Mouse (Mus musculus) forebrain, embryonic 10.5 days (tissue): ENCODE data around the gene Arl15. TPM values are rescaled to one million over a fixed set of nuclear protein-coding genes. Genes with fewer than 3 reads are reported as not detected.

ENCODE experiments used
- DNase-seq: peaks from one replicate; pipeline ENCODE4 v3.0.0-alpha.2; 2017; ENCODE audit warnings: low spot score; ENCODE audit errors: extremely low spot score
- H3K27ac ChIP-seq: fragments of 300-500 bp; sonication (generic); 2 replicates; pipeline ENCODE4 v1.5.1; 2016; ENCODE audit warnings: mild to moderate bottlenecking
- H3K27me3 ChIP-seq: fragments of 300-500 bp; sonication (generic); 2 replicates; pipeline ENCODE4 v1.6.1; 2016; ENCODE audit warnings: mild to moderate bottlenecking; ENCODE audit not compliant: poor library complexity, severe bottlenecking
- H3K36me3 ChIP-seq: fragments of 300-500 bp; sonication (generic); replicated peaks from 2 replicates; pipeline ENCODE4 v1.6.1; 2016; ENCODE audit warnings: mild to moderate bottlenecking, moderate library complexity
- H3K4me1 ChIP-seq: fragments of 300-500 bp; sonication (generic); 2 replicates; pipeline ENCODE4 v1.6.1; 2016
- H3K4me3 ChIP-seq: fragments of 300-500 bp; sonication (generic); 2 replicates; pipeline ENCODE4 v1.5.1; 2016; ENCODE audit warnings: mild to moderate bottlenecking, moderate library complexity
- H3K9me3 ChIP-seq: fragments of 300-500 bp; sonication (generic); 2 replicates; pipeline ENCODE4 v1.6.1; 2016; ENCODE audit warnings: mild to moderate bottlenecking, moderate library complexity
- WGBS: fragments of 180-500 bp; shearing (Covaris S2); methylation state at CpG from one replicate; pipeline ENCODE4 v1.1.7; 2016; 5-methylcytosine and 5-hydroxymethylcytosine counted together
- polyA plus RNA-seq: library from polyadenylated mRNA; unstranded; fragments of >200 nt; fragmentation: Nextera tagmentation; extraction: Ambion mirVana; gene quantifications from 2 replicates; pipeline ENCODE4 v1.2.1, GENCODE M21; 2016

The Arl15 gene
- polyA plus RNA-seq, 1 experiment from 2014 or later, result 11.6 TPM

DNA sequence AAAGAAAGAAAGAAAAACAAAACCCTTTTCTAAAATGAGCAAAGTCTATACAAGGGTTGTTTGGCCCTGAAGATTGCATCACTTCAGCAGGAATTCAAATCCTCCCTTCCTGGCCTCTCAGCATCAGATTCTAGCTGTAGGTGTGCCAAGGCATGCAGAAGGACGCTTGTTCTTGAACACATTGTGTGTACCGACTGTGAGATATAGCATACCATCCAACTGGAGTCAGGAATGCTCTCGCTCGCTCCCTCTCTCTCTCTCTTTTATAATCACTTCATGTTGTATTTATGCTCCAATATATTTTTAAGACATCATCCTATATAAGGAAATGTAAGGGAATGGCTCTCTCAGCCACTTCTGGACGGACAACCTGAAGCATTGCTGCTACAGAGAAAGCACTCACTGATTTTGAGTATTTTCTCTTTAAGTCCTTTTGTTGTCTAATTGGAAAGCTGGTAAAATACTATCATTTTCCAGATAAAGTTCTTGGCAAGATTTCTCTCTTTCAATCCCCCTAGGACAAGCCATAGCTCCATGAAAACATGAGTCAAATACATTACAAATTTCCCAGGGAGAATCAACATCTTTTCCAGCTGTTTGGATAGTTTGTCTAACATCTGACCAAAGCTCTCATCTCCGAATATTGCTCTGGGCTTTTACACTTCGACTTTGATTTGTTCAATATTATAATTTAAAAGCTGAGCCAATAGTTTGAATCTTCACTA is 300.0 kb downstream of the Arl15 start:
- 93% methylated on average over 7 of the region's 7 CpGs for WGBS
- Histone ChIP-seq H3K36me3 (no peaks in the 10 kb centered on the region), H3K9me3 (no peaks in the 10 kb centered on the region), H3K4me1 (peaks cover 8% of the 10 kb centered on the region), H3K4me3 (no peak overlapping the region), H3K27ac (no peak overlapping the region), H3K27me3 (no peaks in the 10 kb centered on the region)
- DNase-seq, result no peak

DNA sequence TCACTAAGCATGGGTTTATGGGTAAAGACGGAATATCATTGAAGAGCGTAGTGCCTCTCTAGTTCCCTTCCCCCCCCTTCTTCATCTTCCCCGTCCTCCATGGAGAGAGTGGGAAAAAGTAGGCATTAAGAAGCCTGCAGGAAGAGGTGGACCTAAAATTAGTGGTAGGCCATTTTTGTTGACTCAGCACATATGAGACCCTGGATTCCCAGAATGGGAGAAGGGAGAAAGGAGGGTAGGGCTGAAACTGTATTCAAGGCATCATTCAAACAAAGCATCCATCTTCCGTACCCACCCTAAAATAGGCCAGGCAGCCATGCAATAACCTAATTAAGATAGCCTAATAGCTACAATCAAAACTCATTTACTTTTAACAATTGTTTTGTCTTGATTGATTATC is 301.1 kb downstream of the Arl15 start:
- Histone ChIP-seq H3K36me3 (no peaks in the 10 kb centered on the region), H3K4me3 (no peak overlapping the region), H3K27me3 (no peaks in the 10 kb centered on the region), H3K27ac (no peak overlapping the region), H3K9me3 (no peaks in the 10 kb centered on the region), H3K4me1 (peaks cover 8% of the 10 kb centered on the region)
- DNase-seq, result no peak
- WGBS, result 96% methylated on average over 4 of the region's 4 CpGs

DNA sequence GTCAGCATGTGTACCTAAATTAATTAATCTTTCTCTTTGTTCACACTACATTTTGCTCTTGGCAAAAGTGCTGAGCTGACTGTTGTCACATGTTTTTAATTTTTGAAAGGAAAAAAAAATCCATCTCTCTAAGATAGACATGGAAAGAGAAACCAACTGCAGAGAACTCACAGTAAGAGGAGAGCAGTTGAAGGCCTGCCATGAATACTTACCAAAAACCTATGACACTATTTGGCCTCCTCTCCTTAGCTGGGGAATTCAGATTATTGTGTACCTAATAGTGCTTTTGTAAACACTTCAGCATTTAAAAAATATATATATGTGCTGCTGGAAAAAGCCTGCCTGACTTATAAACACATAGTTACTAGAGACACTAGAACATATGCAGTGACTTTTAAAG is 302.1 kb downstream of the Arl15 start:
- no peak for DNase-seq
- Histone ChIP-seq H3K27me3 (no peaks in the 10 kb centered on the region), H3K36me3 (no peaks in the 10 kb centered on the region), H3K9me3 (no peaks in the 10 kb centered on the region), H3K4me1 (peaks cover 8% of the 10 kb centered on the region), H3K4me3 (no peak overlapping the region), H3K27ac (no peak overlapping the region)

DNA sequence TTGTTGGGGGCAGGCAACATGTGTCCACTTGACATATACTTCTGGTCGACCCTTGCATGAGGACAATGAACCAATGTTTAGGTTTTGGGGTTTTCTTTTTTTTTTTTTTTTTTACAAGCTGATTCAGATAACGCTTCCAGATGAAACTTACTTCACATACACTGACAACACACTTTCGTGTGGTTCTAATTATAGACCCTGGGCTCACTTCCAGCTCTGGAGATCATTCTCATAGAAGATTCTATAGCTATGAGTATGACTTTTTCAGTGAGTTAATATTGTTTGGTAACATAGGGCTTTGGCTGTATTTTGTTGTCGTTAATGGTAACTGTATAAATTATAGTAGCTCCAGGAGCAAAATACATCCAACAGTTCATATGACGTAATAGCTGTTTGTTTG is 306.9 kb downstream of the Arl15 start:
- no peaks in the 10 kb centered on the region for H3K9me3 ChIP-seq
- no peaks in the 10 kb centered on the region for H3K4me1 ChIP-seq
- no peaks in the 10 kb centered on the region for H3K27me3 ChIP-seq
- H3K36me3 ChIP-seq, result 0 out of 2 replicates have a peak, but pooled peaks cover 7% of the 10 kb centered on the region
- no peak for DNase-seq
- no peak overlapping the region for H3K27ac ChIP-seq
- H3K4me3 ChIP-seq, result no peak overlapping the region
- WGBS, result 87% methylated on average over 5 of the region's 5 CpGs

DNA sequence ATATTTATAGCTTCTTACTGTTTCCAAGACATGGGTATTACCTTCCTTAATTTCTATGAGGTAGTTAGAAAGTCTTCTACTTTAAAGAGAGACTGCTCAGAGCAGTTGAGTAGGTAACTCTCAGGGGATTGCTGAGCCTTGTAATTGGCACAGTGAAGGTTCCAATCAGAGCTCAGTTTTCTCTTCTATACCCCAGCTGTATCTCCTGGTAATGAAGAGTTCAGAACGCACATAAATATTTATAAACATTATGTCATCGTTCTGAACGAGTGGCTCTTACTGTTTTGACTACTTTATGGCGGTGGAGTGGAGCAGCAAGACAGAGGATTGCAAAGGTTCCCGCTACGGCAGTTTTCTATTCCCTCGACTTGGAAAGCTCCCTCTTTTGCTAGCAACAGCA is 311.8 kb downstream of the Arl15 start:
- H3K27me3 ChIP-seq, result no peaks in the 10 kb centered on the region

DNA sequence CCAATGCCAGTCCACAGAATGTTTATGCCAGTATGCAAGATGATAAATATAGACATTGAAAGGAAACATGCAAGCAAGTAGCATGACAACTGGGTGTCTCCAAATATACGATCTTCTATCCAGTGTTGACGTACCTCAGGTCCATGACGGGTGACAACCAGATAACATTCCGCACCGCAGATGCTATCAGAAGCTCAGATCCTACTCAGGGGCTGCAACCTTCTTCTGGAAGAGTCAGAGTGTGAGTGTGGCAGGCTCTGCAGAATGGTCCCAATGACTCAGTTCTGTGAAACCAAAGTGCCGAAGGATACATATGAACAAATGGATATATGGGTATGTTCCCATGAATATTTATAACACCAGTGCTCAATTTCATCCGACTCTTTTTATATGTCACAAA is 313.2 kb downstream of the Arl15 start:
- Histone ChIP-seq H3K27me3 (no peaks in the 10 kb centered on the region), H3K4me1 (peaks cover 17% of the 10 kb centered on the region; the same call in 1 of the 2 replicates), H3K36me3 (0 out of 2 replicates have a peak, but pooled peaks cover 7% of the 10 kb centered on the region), H3K9me3 (no peaks in the 10 kb centered on the region), H3K4me3 (no peak overlapping the region), H3K27ac (no peak overlapping the region)
- DNase-seq, result no peak
- WGBS, result 97% methylated on average over 7 of the region's 7 CpGs

More for the DNA sequence above, 311.8 kb downstream of the Arl15 start:
- Histone ChIP-seq H3K27ac (no peak overlapping the region), H3K4me1 (peaks cover 17% of the 10 kb centered on the region; the same call in 1 of the 2 replicates), H3K4me3 (no peak overlapping the region), H3K36me3 (0 out of 2 replicates have a peak, but pooled peaks cover 7% of the 10 kb centered on the region), H3K9me3 (no peaks in the 10 kb centered on the region)
- no peak for DNase-seq
- WGBS, result 92% methylated on average over 7 of the region's 7 CpGs

DNA sequence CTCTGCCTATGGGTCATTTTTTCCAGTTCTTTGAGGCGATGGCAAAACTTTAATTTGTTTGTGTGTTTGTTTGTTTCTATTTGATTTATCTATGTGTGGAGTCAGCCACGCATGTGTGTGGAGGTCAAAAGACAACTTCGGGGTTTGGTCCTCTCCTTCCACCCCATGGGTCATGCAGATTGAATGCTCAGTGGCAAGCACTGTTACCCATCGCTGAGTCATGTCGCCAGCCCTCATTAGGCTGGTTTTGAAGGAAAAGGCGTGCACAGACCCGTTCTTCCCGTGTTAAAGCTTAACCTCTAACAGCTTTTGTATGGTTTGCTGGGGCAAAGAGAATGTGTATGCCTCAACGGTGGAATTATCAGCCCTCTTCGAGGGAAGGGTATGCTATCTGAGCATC is 315.1 kb downstream of the Arl15 start:
- no peaks in the 10 kb centered on the region for H3K36me3 ChIP-seq
- no peaks in the 10 kb centered on the region for H3K27me3 ChIP-seq
- DNase-seq, result no peak
- H3K27ac ChIP-seq, result no peak overlapping the region
- no peak overlapping the region for H3K4me3 ChIP-seq
- peaks cover 17% of the 10 kb centered on the region; the same call in 1 of the 2 replicates for H3K4me1 ChIP-seq
- no peaks in the 10 kb centered on the region for H3K9me3 ChIP-seq
- 80% methylated on average over 10 of the region's 10 CpGs for WGBS

DNA sequence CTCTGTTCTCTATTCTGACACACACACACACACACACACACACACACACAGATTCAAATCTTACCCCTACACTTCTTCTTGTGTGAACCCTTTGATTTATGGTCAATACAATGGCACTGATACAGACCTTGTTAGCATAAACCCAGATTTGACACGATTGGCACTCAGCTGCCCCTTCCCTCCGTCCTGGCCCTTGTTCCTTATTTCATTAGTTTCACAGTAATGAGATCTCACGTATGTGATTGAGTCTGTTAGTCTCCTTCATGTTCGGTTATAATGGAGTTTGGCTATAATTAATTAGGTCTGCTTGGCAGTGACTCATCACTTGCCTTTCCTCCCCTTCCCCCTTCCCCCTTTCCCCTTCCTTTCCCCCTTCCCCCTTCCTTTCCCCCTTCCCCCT is 315.5 kb downstream of the Arl15 start:
- H3K4me3 ChIP-seq, result no peak overlapping the region
- H3K27me3 ChIP-seq, result no peaks in the 10 kb centered on the region
- no peaks in the 10 kb centered on the region for H3K9me3 ChIP-seq
- H3K36me3 ChIP-seq, result no peaks in the 10 kb centered on the region
- H3K4me1 ChIP-seq, result peaks cover 17% of the 10 kb centered on the region; the same call in 1 of the 2 replicates
- WGBS, result 56% methylated on average over 4 of the region's 4 CpGs
- no peak for DNase-seq
- no peak overlapping the region for H3K27ac ChIP-seq

DNA sequence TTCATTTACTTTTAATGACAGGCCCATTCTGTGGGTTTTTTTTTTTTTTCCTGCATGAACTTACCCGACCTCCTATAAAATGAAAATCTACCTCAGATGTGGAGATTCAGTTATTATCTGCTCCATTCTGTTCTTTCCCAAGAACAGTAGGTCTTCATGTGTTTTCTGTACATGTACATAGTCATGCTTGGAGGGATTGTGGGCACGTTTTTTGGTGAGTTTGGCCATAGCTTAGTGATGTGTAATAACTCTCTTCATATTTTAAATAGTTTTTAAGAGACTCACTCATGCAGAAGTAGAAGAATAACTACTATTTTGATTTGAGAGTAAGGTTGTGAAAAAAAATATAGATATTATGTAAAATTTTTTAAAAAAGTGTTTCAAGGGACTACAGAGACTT is 319.2 kb downstream of the Arl15 start:
- H3K36me3 ChIP-seq, result no peaks in the 10 kb centered on the region
- H3K9me3 ChIP-seq, result no peaks in the 10 kb centered on the region
- H3K27me3 ChIP-seq, result no peaks in the 10 kb centered on the region
- no peak overlapping the region for H3K4me3 ChIP-seq
- 83% methylated on average over 2 of the region's 2 CpGs for WGBS
- no peak overlapping the region for H3K27ac ChIP-seq
- no peak for DNase-seq
- peaks cover 17% of the 10 kb centered on the region; the same call in 1 of the 2 replicates for H3K4me1 ChIP-seq

DNA sequence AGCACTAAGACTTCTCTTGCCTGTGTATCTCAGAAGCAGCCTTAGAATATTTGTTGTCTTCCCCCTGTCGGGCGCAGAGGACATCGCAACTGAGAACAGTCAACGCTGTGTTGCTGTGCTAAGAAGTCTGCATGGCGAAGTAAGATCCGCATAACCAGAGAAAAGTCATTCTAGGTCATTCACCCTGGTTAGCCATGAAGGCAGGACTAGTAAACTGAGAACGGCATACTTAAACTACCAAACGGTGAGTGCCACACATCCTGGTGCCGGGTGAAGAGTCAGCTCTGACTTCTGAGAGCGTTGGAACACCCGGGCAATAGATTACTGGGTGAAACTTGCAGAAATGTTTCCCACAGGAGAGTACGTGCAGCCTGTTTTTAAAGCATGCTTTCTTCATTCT is 320.3 kb downstream of the Arl15 start:
- no peak for DNase-seq
- peaks cover 10% of the 10 kb centered on the region; the same call in 1 of the 2 replicates for H3K4me1 ChIP-seq
- no peak overlapping the region for H3K27ac ChIP-seq
- H3K9me3 ChIP-seq, result no peaks in the 10 kb centered on the region
- no peaks in the 10 kb centered on the region for H3K27me3 ChIP-seq
- H3K36me3 ChIP-seq, result no peaks in the 10 kb centered on the region
- 92% methylated on average over 12 of the region's 12 CpGs for WGBS
- H3K4me3 ChIP-seq, result no peak overlapping the region

DNA sequence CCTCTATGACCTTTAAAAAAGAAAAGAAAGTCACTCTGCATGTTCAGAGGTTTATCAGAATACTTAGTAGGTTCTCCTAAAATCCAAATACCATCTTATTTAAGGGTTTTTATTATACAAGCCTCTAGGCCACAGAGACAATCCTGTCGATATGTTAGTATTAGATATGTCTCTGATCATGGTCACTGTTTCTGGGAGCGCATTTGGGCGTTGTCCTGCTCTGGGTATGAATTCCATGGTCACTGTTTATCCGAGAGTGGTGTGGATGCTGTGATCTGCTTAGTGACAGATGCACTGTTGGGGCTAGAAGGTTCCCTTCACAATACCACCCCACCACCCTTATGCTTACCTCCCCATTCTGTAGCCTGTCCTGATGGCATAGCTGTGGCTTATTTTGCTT is 320.8 kb downstream of the Arl15 start:
- WGBS, result 91% methylated on average over 4 of the region's 4 CpGs
- no peak for DNase-seq
- no peak overlapping the region for H3K27ac ChIP-seq

DNA sequence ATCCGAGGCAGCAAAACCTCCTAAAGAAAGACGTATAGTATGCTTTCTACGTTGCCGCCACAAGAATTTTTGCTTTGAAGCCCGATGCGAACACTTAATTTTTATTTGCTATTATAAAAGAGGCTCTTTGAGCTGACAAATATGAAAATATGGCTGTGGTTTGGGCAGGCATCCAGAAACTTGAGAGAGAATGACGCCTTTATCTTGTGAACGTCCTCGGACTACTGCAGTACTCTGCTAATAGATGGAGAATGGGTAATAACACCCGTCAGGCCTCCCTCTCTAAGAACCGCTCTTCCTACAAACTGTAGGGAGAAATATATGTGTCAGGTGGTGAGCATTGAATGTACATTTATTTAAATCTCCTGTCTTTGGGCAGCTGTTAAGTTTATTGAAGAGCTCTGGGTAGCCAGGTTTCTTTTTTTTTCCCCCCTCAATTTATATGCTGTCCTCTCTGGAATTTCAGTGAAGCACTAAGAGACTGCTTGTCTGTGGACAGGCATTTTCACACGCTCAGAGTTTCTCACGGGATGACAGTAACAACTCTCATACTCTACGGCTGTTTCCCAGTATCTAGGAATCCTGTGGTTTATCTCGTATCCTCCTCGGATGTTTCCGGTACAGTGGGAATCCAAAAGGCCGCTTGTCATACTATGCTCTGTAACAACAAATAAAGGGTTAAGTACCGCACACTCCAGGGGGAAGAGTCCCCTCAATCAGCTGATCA is 324.0 kb downstream of the Arl15 start:
- Histone ChIP-seq H3K27ac (no peak overlapping the region), H3K27me3 (no peaks in the 10 kb centered on the region), H3K9me3 (no peaks in the 10 kb centered on the region), H3K36me3 (no peaks in the 10 kb centered on the region), H3K4me1 (no peaks in the 10 kb centered on the region), H3K4me3 (no peak overlapping the region)
- 94% methylated on average over 19 of the region's 19 CpGs for WGBS
- DNase-seq, result no peak

More for the DNA sequence above, 320.8 kb downstream of the Arl15 start:
- no peak overlapping the region for H3K4me3 ChIP-seq
- no peaks in the 10 kb centered on the region for H3K36me3 ChIP-seq
- peaks cover 5% of the 10 kb centered on the region; the same call in 1 of the 2 replicates for H3K4me1 ChIP-seq
- H3K9me3 ChIP-seq, result no peaks in the 10 kb centered on the region
- H3K27me3 ChIP-seq, result no peaks in the 10 kb centered on the region

DNA sequence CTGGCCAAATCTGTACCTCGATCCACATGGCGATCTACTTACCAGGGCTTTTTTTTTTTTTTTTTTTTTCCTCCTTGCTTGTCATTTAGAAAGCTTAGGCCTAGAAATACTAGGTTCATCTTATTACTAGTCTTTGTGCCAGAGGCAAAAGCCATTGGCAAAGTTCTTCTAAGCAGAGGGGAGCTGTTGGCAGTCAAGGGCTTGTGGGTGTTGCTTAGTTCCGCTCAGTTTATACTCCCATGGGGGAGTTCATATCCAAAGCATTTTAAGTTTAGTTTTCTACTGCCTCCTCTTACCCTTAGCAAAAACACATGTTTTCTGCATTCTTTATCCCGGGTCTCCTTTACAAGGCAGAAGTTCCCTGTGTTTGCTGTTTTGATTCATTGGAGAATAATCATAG is 325.5 kb downstream of the Arl15 start:
- no peak overlapping the region for H3K4me3 ChIP-seq
- no peaks in the 10 kb centered on the region for H3K36me3 ChIP-seq
- WGBS, result 94% methylated on average over 4 of the region's 4 CpGs
- H3K4me1 ChIP-seq, result no peaks in the 10 kb centered on the region; the same call in 1 of the 2 replicates
- no peaks in the 10 kb centered on the region for H3K9me3 ChIP-seq
- DNase-seq, result no peak
- H3K27me3 ChIP-seq, result no peaks in the 10 kb centered on the region
- no peak overlapping the region for H3K27ac ChIP-seq
